In the genomic region with DNA sequence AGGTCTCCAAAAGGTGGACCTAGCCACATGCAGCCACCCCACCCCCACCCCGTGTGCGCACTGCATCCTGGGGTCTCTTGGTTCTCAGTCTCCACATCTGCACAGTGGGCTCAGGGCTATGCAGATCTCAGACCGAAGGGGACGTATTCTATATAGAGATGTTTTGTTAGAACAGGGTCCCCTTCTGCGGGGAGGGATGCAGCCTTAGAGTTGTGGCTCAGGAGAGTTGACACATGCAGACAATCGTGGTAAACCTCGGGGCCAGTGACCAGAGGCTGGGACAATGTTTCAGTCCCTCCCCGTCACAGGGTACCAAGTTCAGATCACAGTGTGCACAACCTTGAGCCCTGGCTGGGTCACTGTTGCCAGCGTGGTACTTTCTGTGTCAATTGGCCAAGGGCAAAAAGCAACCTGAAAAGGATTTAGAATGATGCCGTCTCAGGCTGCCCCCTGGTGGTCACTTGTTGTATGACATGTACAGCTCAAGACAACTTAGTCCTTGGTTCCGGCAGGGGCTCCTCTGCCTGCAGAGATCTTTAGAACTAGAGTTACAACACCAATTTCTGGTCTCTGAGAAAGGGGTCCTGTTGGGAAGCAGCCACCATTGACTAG, we compare ENCODE assay signal across 8 mouse cellular contexts. TPM values are rescaled to one million over a fixed set of nuclear protein-coding genes. Genes with fewer than 3 reads are reported as not detected.
DNase-seq lines count a peak whose midpoint lies in the region; ATAC-seq lines count a peak whose summit lies in the region.

No protein-coding gene starts in this region.

- peak; percentile 54 for ATAC-seq in forebrain, embryonic 11.5 days (replicated peaks; ENCODE audit: low FRiP score)
- 0 out of 2 replicates have a peak, but pooled peaks have one; percentile 39 for ATAC-seq in hindbrain, embryonic 11.5 days (ENCODE audit: low FRiP score)

- no peak overlapping the region for H3K4me3 ChIP-seq in forebrain, embryonic 11.5 days (ENCODE audit: low read depth, low read length)
- H3K4me3 ChIP-seq in hindbrain, embryonic 11.5 days (ENCODE audit: low read depth, low read length), result no peak overlapping the region

- H3K36me3 ChIP-seq in forebrain, embryonic 11.5 days (ENCODE audit: control insufficient read depth, insufficient read depth, low read length), result no peaks in the 10 kb centered on the region
- no peaks in the 10 kb centered on the region for H3K36me3 ChIP-seq in hindbrain, embryonic 11.5 days (ENCODE audit: control insufficient read depth, insufficient read depth, low read length)

- H3K4me1 ChIP-seq in forebrain, embryonic 11.5 days (replicated peaks; ENCODE audit: control insufficient read depth, insufficient read depth, low read length), result peaks cover under 1% of the 10 kb centered on the region; the same call in 1 of the 2 replicates
- H3K4me1 ChIP-seq in hindbrain, embryonic 11.5 days (replicated peaks; ENCODE audit: control insufficient read depth, insufficient read depth, low read length), result no peaks in the 10 kb centered on the region; the same call in 1 of the 2 replicates

- H3K9ac ChIP-seq in forebrain, embryonic 11.5 days (ENCODE audit: low read length), result no peak overlapping the region
- no peak overlapping the region for H3K9ac ChIP-seq in hindbrain, embryonic 11.5 days (ENCODE audit: low read depth, low read length)

- H3K4me2 ChIP-seq in forebrain, embryonic 11.5 days (ENCODE audit: low read depth, low read length, severe bottlenecking), result no peak overlapping the region
- no peak overlapping the region for H3K4me2 ChIP-seq in hindbrain, embryonic 11.5 days (replicated peaks; ENCODE audit: low read depth, low read length)

- no peaks in the 10 kb centered on the region for H3K9me3 ChIP-seq in forebrain, embryonic 11.5 days (ENCODE audit: control insufficient read depth, low read length)
- no peaks in the 10 kb centered on the region for H3K9me3 ChIP-seq in hindbrain, embryonic 11.5 days (ENCODE audit: control insufficient read depth, low read length)

- peak; percentile 82 for DNase-seq in MN1 (ENCODE audit: low spot score)
- DNase-seq in c-Kit-positive CD71-negative TER-119-negative erythroid progenitor cells, embryonic 14.5 days (ENCODE audit: low read depth), result peak; percentile 51
- DNase-seq in forebrain, embryonic 11.5 days (ENCODE audit: low spot score), result peak; percentile 93
- peak; percentile 94 for DNase-seq in hindbrain, embryonic 11.5 days (ENCODE audit: low spot score)
- peak; percentile 77 to 80 for DNase-seq in layer of hippocampus, postnatal 14 days (ENCODE audit: low spot score in 2 of 2)
- DNase-seq in lung, postnatal 36 days, result peak; percentile 93
- DNase-seq in right cerebral cortex, adult 2 months (ENCODE audit: low spot score in 2 of 2), result peak; percentile 82 to 86
- DNase-seq in urinary bladder, postnatal 36 days (ENCODE audit: low spot score in 2 of 2), result peak; percentile 78

- no peak overlapping the region for H3K27ac ChIP-seq in forebrain, embryonic 11.5 days (ENCODE audit: low read depth, low read length)
- H3K27ac ChIP-seq in hindbrain, embryonic 11.5 days (ENCODE audit: low read depth, low read length), result no peak overlapping the region

- 28% methylated on average over 11 of the region's 11 CpGs for WGBS in forebrain, embryonic 11.5 days
- 27% methylated on average over 11 of the region's 11 CpGs for WGBS in hindbrain, embryonic 11.5 days

- peaks cover 16% of the 10 kb centered on the region for H3K27me3 ChIP-seq in forebrain, embryonic 11.5 days (ENCODE audit: control insufficient read depth, insufficient read depth, low read length)
- H3K27me3 ChIP-seq in hindbrain, embryonic 11.5 days (ENCODE audit: control insufficient read depth, insufficient read depth, low read length), result peaks cover 25% of the 10 kb centered on the region

RNA-seq across cellular contexts. Expression of a gene that starts 5.0 kb away (rescaled TPM):
- polyA plus RNA-seq in forebrain, embryonic 11.5 days (2014; fragmentation: Nextera tagmentation; extraction: Ambion mirVana), result 0.35 and 1.2 TPM in 2 replicates
- polyA plus RNA-seq in hindbrain, embryonic 11.5 days (2014; fragmentation: Nextera tagmentation; extraction: Ambion mirVana), result 0.69 and 0.91 TPM in 2 replicates
- total RNA-seq in layer of hippocampus, postnatal 14 days (2021), result 1 to 10 TPM; 5.0 to 6.6 TPM

RNA-seq across cellular contexts. Expression of a gene that starts 35.5 kb away (rescaled TPM):
- polyA plus RNA-seq in forebrain, embryonic 11.5 days (2014; fragmentation: Nextera tagmentation; extraction: Ambion mirVana), result 0.17 TPM in 1 of 2 replicates, not detected in the other
- polyA plus RNA-seq in hindbrain, embryonic 11.5 days (2014; fragmentation: Nextera tagmentation; extraction: Ambion mirVana), result 0.22 and 0.33 TPM in 2 replicates
- under 1 TPM in 1 of 2 experiments, not detected in 1; 0.55 TPM for total RNA-seq in layer of hippocampus, postnatal 14 days (2021)

RNA-seq across cellular contexts. Expression of a gene that starts 52.8 kb away (rescaled TPM):
- not detected in 2 replicates for polyA plus RNA-seq in forebrain, embryonic 11.5 days (2014; fragmentation: Nextera tagmentation; extraction: Ambion mirVana)
- not detected in 2 replicates for polyA plus RNA-seq in hindbrain, embryonic 11.5 days (2014; fragmentation: Nextera tagmentation; extraction: Ambion mirVana)
- not detected for total RNA-seq in layer of hippocampus, postnatal 14 days (2021)

RNA-seq across cellular contexts. Expression of a gene that starts 57.5 kb away (rescaled TPM):
- polyA plus RNA-seq in forebrain, embryonic 11.5 days (2014; fragmentation: Nextera tagmentation; extraction: Ambion mirVana), result not detected in 2 replicates
- polyA plus RNA-seq in hindbrain, embryonic 11.5 days (2014; fragmentation: Nextera tagmentation; extraction: Ambion mirVana), result not detected in 2 replicates
- under 1 TPM in 1 of 2 experiments, not detected in 1; 0.23 TPM for total RNA-seq in layer of hippocampus, postnatal 14 days (2021)
